Mouse (Mus musculus) stomach, postnatal 0 days (tissue): Measurements from ENCODE around the gene Kctd18. TPM values are rescaled to one million over a fixed set of nuclear protein-coding genes. Genes with fewer than 3 reads are reported as not detected.

ENCODE experiments used
- ATAC-seq: fragments of 200-750 bp; cut with Nextera tagmentation; 2 replicates; pipeline ENCODE4 v1.8.0; 2017; ENCODE audit not compliant: low FRiP score, low TSS enrichment
- DNase-seq: peaks from one replicate; pipeline ENCODE4 v3.0.0-alpha.2; 2016; ENCODE audit warnings: low spot score
- H3K27ac ChIP-seq: fragments of 300-500 bp; sonication (generic); replicated peaks from 2 replicates; pipeline ENCODE4 v1.5.1; 2014; ENCODE audit warnings: mild to moderate bottlenecking, control low read depth
- H3K27me3 ChIP-seq: fragments of 300-500 bp; sonication (generic); 2 replicates; pipeline ENCODE4 v1.6.1; 2014; ENCODE audit warnings: low read length; ENCODE audit not compliant: control insufficient read depth, insufficient read depth
- H3K36me3 ChIP-seq: fragments of 300-500 bp; sonication (generic); 2 replicates; pipeline ENCODE4 v1.6.1; 2014; ENCODE audit warnings: low read length, mixed read lengths; ENCODE audit not compliant: control insufficient read depth, insufficient read depth
- H3K4me1 ChIP-seq: fragments of 300-500 bp; sonication (generic); replicated peaks from 2 replicates; pipeline ENCODE4 v1.6.1; 2014; ENCODE audit warnings: antibody characterized with exemption; ENCODE audit not compliant: control insufficient read depth, insufficient read depth
- H3K4me2 ChIP-seq: fragments of 300-500 bp; sonication (generic); replicated peaks from 2 replicates; pipeline ENCODE4 v1.6.1; 2014; ENCODE audit warnings: low read depth, mild to moderate bottlenecking, control low read depth, moderate library complexity
- H3K4me3 ChIP-seq: fragments of 300-500 bp; sonication (generic); 2 replicates; pipeline ENCODE4 v1.5.1; 2014; ENCODE audit warnings: low read depth, low read length, control low read depth
- H3K9ac ChIP-seq: fragments of 300-500 bp; sonication (generic); 2 replicates; pipeline ENCODE4 v1.6.1; 2014; ENCODE audit warnings: mild to moderate bottlenecking, low read length, control low read depth, mixed read lengths
- H3K9me3 ChIP-seq: fragments of 300-500 bp; sonication (generic); 2 replicates; pipeline ENCODE4 v1.6.1; 2016; ENCODE audit warnings: low read length; ENCODE audit not compliant: control insufficient read depth
- CTCF ChIP-seq: IDR thresholded peaks from 2 replicates; pipeline ENCODE4 v1.5.1; 2016; ENCODE audit warnings: antibody characterized with exemption, low read depth, mild to moderate bottlenecking, moderate library complexity
- EP300 ChIP-seq: optimal IDR thresholded peaks from 2 replicates; pipeline ENCODE3; 2016; ENCODE audit warnings: antibody characterized with exemption
- WGBS: fragments of 180-500 bp; shearing (Covaris S2); extraction: QIAGEN DNeasy Blood & Tissue Kit; methylation state at CpG from one replicate; pipeline ENCODE4 v1.1.7; 2014; 5-methylcytosine and 5-hydroxymethylcytosine counted together
- polyA plus RNA-seq: library from polyadenylated mRNA; unstranded; fragments of >200 nt; fragmentation: Nextera tagmentation; extraction: Ambion mirVana; gene quantifications from 2 replicates; pipeline ENCODE4 v1.2.1, GENCODE M21; 2015

Kctd18 gene
- polyA plus RNA-seq, 1 experiment from 2014 or later: 7.5 TPM

DNA sequence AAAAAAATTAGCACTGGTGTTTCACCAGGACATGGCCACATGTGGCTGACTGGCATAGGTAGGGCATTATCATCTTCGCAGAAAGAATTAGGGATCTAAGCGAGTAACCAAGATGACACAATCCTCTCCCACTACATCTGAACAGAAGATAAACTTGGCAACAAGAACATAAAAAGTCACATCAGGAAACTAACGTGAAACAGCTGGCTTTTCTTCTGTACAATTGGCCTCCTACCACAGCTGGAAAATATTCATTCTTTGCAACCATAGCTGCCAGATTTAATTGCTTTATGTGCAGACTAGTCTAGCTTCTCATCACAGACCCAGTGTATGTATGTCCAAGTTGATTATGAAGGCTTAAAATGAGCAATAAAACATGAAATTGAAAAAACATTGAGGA, 112.8 kb downstream of the Kctd18 start:
- no peak for ATAC-seq

More for the DNA sequence above, 112.8 kb downstream of the Kctd18 start:
- Histone ChIP-seq H3K27me3 (no peaks in the 10 kb centered on the region), H3K4me2 (no peak overlapping the region), H3K4me1 (no peaks in the 10 kb centered on the region), H3K36me3 (peaks cover 8% of the 10 kb centered on the region), H3K27ac (no peak overlapping the region), H3K9ac (no peak overlapping the region), H3K4me3 (no peak overlapping the region), H3K9me3 (no peaks in the 10 kb centered on the region)
- 46% methylated on average over 3 of the region's 3 CpGs for WGBS
- TF ChIP-seq CTCF (no peak), EP300 (no peak)
- DNase-seq: no peak

Other genes starting within 250 kb of the Kctd18 start
- 59.4 and 73.8 TPM in 2 replicates for gene Spats2l, start 244.8 kb downstream of the Kctd18 start, polyA plus RNA-seq
- gene Sgo2a, start 23.0 kb downstream of the Kctd18 start, polyA plus RNA-seq: 3.2 and 4.4 TPM in 2 replicates
- gene Aox1, start 11.0 kb upstream of the Kctd18 start, polyA plus RNA-seq: 0.15 and 0.22 TPM in 2 replicates
- 0.62 and 0.70 TPM in 2 replicates for gene Aox3, start 94.2 kb upstream of the Kctd18 start, polyA plus RNA-seq
- gene Aox4, start 191.4 kb upstream of the Kctd18 start, polyA plus RNA-seq: 24.8 and 26.3 TPM in 2 replicates